Mouse (Mus musculus) small intestine, adult 2 months (tissue): ENCODE measurements around the gene Dlat.

ENCODE experiments used
- CTCF ChIP-seq: fragments of 200-500 bp; IDR thresholded peaks from 2 replicates; pipeline ENCODE4 v1.5.1; 2012; ENCODE audit warnings: low read depth, mild to moderate bottlenecking, control low read depth, inconsistent platforms, low read length, moderate library complexity, mixed read lengths; ENCODE audit not compliant: insufficient replicate concordance, insufficient read length; ENCODE audit errors: extremely low read depth
- POLR2A ChIP-seq: fragments of 200-500 bp; IDR thresholded peaks from 2 replicates; pipeline ENCODE4 v1.6.1; 2012; ENCODE audit warnings: low read depth, mild to moderate bottlenecking, control low read depth, inconsistent platforms, low read length, moderate library complexity

- TF ChIP-seq POLR2A (no peak), CTCF (no peak)
These were observed 8.3 kb upstream of the Dlat start for GRCm38 (mm10) chr9:50667579-50668498.
